Mouse (Mus musculus) bone marrow macrophage, adult 2 months (primary cell): ENCODE measurements around the gene Phf2.

Source experiments
- CTCF ChIP-seq: IDR thresholded peaks from 2 replicates; pipeline ENCODE4 v1.5.1; 2012; ENCODE audit warnings: low read depth, mild to moderate bottlenecking, low read length, moderate library complexity
- POLR2A ChIP-seq: IDR thresholded peaks from 2 replicates; pipeline ENCODE4 v1.6.1; 2012; ENCODE audit warnings: mild to moderate bottlenecking, low read depth, low read length, borderline replicate concordance

- TF ChIP-seq POLR2A (no peak), CTCF (no peak)
Observed at GRCm38 (mm10) chr13:48760855-48761436, 110.0 kb downstream of the Phf2 start.
